Mouse (Mus musculus) cerebellum, adult 2 months (tissue): ENCODE measurements around the gene Atp13a2.

Source experiments
- CTCF ChIP-seq: fragments of 200-500 bp; IDR thresholded peaks from 2 replicates; pipeline ENCODE4 v1.5.1; 2011; ENCODE audit warnings: low read depth, mild to moderate bottlenecking, control low read depth, low read length, moderate library complexity, borderline replicate concordance; ENCODE audit not compliant: insufficient read depth
- POLR2A ChIP-seq: fragments of 200-500 bp; IDR thresholded peaks from 2 replicates; pipeline ENCODE4 v1.6.1; 2011; ENCODE audit warnings: low read length, control low read depth, borderline replicate concordance; ENCODE audit not compliant: insufficient read depth

DNA sequence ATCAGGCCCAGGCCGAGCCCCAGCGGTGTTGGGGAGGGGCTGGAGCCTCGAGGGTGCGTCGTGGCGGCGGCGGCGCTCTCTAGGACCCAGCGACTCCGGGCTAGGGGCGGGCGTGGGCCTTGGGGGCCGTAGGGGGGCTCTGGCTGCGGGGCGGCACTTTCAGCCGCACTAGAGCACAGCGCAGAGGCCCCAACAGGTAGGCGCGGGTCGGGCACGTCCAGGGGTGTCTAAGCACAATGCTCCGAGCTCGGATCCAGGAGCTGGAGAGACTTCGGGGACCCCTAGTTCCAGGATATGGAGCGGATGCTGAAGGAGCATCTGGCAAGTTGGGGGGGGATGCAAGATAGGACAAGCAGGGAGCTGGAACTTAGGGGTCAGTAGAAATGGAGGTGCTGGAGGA is 23.9 kb downstream of the Atp13a2 start:
- TF ChIP-seq CTCF (no peak), POLR2A (no peak)
